ENCODE assay signal across 18 mouse cellular contexts in genomic region chr4:123592046-123592445, GRCm38 (mm10).
"Had no signal": no experiment of that assay in that cellular context is flagged by ENCODE, and none has a peak within 500 bp of the region (broad histone marks: within the 10 kb centered on the region; RNA-seq: fewer than 3 reads in every experiment).

No protein-coding gene starts in this region.

- H3K27ac ChIP-seq: midbrain, embryonic 10.5 days; midbrain, embryonic 12.5 days; neural tube, embryonic 13.5 days had no signal

- H3K36me3 ChIP-seq: midbrain, embryonic 10.5 days; midbrain, embryonic 12.5 days; neural tube, embryonic 13.5 days; neural tube, embryonic 15.5 days had no signal

- H3K9ac ChIP-seq: lung, embryonic 14.5 days; midbrain, embryonic 12.5 days; neural tube, embryonic 13.5 days; neural tube, embryonic 15.5 days had no signal

- ATAC-seq: midbrain, embryonic 16.5 days had no signal

- H3K9me3 ChIP-seq: midbrain, embryonic 10.5 days; midbrain, embryonic 12.5 days; neural tube, embryonic 13.5 days; neural tube, embryonic 15.5 days had no signal

- DNase-seq: lung, adult 18-20 months; lung, embryonic 14.5 days; lung, postnatal 4 days; midbrain, embryonic 14.5 days; retina, postnatal 1 day; right cerebral cortex, adult 18-20 months; right cerebral cortex, postnatal 25 days; right cerebral cortex, postnatal 4 days; spleen, adult 18-20 months; thymus, adult 18-20 months; thymus, postnatal 14 days; thymus, postnatal 36 days had no signal

- H3K4me2 ChIP-seq: lung, embryonic 14.5 days; midbrain, embryonic 12.5 days; neural tube, embryonic 13.5 days; neural tube, embryonic 15.5 days had no signal

- H3K4me3 ChIP-seq: midbrain, embryonic 10.5 days; midbrain, embryonic 12.5 days; myocyte; neural tube, embryonic 13.5 days; neural tube, embryonic 15.5 days had no signal

- H3K27me3 ChIP-seq: midbrain, embryonic 12.5 days; neural tube, embryonic 13.5 days; neural tube, embryonic 15.5 days had no signal
